Mouse (Mus musculus): ENCODE data around the gene Gm20388. TPM values are rescaled to one million over a fixed set of nuclear protein-coding genes. Genes with fewer than 3 reads are reported as not detected.

Gm20388 gene
- polyA plus RNA-seq, 1 experiment from 2014 or later: 5.5 TPM

DNA sequence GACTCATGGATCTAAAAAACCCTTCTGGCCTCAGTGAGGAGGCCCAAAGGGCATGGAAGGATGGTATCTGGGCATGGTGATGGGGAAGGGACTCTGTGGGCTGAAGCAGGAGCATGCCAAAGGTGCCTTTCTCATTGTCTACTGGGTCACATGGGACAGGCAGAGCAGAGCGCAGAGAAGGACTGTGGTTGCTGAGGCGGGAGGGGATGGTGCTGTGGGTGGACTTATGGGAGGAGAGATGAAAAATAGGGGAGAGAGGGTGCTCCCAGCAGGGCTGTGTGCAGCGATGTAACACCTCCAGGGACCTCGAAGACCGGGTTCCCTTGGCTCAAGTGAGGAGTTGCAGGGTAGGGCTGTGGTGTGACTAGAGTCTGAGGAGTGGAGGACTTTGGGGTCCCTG is 281.5 kb downstream of the Gm20388 start:
- Histone ChIP-seq H3K27me3 (ENCODE audit: poor library complexity, severe bottlenecking) (peaks cover 5% of the 10 kb centered on the region; the same call in 1 of the 2 replicates), H3K36me3 (replicated peaks) (no peaks in the 10 kb centered on the region), H3K9me3 (peaks cover 6% of the 10 kb centered on the region; the same call in 1 of the 2 replicates), H3K4me1 (peaks cover 31% of the 10 kb centered on the region), H3K27ac (no peak overlapping the region), H3K4me3 (no peak overlapping the region)
- 95% methylated on average over 5 of the region's 5 CpGs for WGBS
- no peak for DNase-seq (ENCODE audit: extremely low spot score, low spot score)

DNA sequence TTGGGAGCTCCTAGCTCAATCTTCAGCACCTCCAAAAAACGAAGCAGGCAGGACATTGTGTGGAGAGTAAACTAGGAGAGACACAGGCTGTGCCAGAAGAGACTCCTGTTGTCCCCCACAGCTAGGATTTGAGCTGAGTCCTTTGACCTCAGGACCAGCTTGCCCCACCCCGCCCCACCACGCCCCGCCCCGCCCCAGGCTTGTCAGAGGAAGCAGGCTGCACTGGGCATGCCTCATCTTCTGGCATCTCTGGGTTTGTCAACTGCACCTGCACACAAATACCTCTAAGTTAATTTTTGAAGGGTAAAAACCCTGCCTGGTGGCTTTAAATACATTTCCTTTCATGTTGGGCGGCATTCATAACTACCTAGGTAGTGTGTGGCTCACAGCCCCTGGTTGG is 290.7 kb downstream of the Gm20388 start:
- 88% methylated on average over 6 of the region's 6 CpGs for WGBS
- no peak for DNase-seq (ENCODE audit: extremely low spot score, low spot score)
- no peaks in the 10 kb centered on the region for H3K36me3 ChIP-seq (replicated peaks)
- H3K27ac ChIP-seq: no peak overlapping the region
- peaks cover 10% of the 10 kb centered on the region; the same call in 1 of the 2 replicates for H3K27me3 ChIP-seq (ENCODE audit: poor library complexity, severe bottlenecking)
- H3K4me3 ChIP-seq: no peak overlapping the region
- H3K9me3 ChIP-seq: peaks cover 10% of the 10 kb centered on the region; the same call in 1 of the 2 replicates
- H3K4me1 ChIP-seq: peaks cover 5% of the 10 kb centered on the region

DNA sequence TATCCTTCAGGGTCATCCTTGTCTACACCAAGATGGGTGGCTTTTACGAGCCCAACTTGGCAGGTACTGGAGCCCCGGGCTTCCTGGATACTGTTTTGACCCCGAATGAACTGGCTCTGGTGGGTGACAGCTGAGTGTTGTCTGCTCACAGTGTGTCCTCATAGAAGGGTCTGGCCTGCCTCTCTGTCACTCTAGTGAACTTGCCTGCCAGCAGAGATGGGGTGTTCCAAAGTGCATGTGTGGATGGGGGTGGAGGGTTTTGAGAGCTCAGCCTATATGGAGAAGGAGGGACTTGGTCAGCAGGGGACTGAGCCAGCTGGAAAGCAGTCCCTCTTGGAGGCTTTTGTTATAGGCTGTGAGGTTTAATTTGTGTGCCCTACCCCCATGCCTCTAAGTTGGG is 291.9 kb downstream of the Gm20388 start:
- peaks cover 10% of the 10 kb centered on the region; the same call in 1 of the 2 replicates for H3K27me3 ChIP-seq (ENCODE audit: poor library complexity, severe bottlenecking)
- H3K4me3 ChIP-seq: no peak overlapping the region
- DNase-seq (ENCODE audit: extremely low spot score, low spot score): no peak
- H3K27ac ChIP-seq: no peak overlapping the region
- H3K9me3 ChIP-seq: peaks cover 10% of the 10 kb centered on the region; the same call in 1 of the 2 replicates
- H3K4me1 ChIP-seq: peaks cover 5% of the 10 kb centered on the region
- 75% methylated on average over 3 of the region's 3 CpGs for WGBS
- no peaks in the 10 kb centered on the region for H3K36me3 ChIP-seq (replicated peaks)

DNA sequence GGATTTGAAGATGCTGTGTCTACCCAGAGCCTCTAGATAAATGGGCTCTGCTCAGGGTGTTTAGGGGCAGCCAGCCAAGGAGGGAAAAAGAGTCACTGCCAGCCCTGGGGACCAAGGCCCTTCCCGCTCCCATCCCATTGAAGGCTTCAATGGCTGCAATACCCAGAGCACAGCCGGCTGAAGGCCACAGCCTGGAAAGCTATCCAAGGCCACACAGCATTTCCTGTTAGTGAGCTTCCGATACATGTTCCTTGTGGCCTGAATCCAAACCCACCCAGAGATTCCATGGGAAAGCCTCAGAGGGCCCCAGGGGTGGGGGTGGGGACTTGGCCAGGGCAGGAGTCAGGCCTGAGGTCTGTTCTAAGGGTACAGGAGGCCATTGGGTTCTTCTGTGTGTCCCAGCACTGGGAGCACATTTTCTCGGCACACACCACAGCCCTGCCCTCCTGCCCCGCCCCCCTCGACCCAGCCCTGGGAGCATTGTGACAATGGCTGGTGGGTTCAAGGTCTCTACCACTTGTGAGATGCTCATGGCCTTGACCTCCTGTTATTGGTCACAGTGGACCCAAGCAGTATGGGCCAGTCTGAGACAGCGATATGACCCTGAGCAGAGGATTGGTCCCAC is 294.2 kb downstream of the Gm20388 start:
- Histone ChIP-seq H3K4me3 (no peak overlapping the region), H3K27me3 (ENCODE audit: poor library complexity, severe bottlenecking) (peaks cover 10% of the 10 kb centered on the region; the same call in 1 of the 2 replicates), H3K9me3 (peaks cover 6% of the 10 kb centered on the region; the same call in 1 of the 2 replicates), H3K36me3 (replicated peaks) (no peaks in the 10 kb centered on the region), H3K27ac (no peak overlapping the region), H3K4me1 (peaks cover 16% of the 10 kb centered on the region)
- DNase-seq (ENCODE audit: extremely low spot score, low spot score): no peak
- WGBS: 81% methylated on average over 7 of the region's 7 CpGs

DNA sequence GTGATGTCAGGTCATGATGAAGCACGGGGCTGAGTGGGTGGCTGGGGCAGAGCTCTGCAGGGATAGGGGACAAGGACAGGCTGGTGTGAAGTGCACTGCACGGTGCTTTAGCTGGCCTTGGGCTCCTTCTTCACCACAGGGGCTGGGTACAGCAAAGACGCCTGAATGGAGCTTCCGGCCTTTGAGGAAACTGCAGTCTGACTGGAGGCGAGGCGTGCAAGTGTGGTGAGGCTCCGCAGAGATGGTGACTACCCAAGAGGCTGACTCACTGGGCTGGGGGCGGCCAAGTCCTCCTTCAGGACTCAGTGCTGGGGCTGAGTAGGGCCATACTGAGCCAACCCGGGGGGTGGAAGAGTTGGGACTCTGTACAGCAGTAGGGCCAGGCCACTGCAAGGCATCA is 295.3 kb downstream of the Gm20388 start:
- DNase-seq (ENCODE audit: extremely low spot score, low spot score): no peak
- H3K4me1 ChIP-seq: peaks cover 27% of the 10 kb centered on the region
- no peak overlapping the region for H3K27ac ChIP-seq
- no peaks in the 10 kb centered on the region for H3K36me3 ChIP-seq (replicated peaks)
- no peak overlapping the region for H3K4me3 ChIP-seq
- no peaks in the 10 kb centered on the region for H3K9me3 ChIP-seq
- 84% methylated on average over 9 of the region's 9 CpGs for WGBS
- H3K27me3 ChIP-seq (ENCODE audit: poor library complexity, severe bottlenecking): peaks cover 17% of the 10 kb centered on the region

DNA sequence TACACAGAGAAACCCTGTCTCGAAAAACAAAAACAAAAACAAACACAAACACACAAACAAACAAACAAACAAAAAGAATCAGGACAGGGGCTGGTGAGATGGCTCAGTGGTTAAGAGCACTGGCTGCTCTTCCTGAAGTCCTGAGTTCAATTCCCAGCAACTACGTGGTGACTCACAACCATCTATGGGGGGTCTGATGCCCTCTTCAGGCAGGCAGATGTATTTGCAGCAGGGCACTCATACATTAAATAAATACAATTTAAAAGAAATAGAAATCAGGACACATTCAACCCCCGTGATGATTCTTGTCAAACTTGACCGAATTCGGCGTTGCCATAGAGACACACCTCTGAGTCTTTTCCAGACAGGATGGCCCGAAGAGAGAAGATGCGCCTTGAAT is 296.7 kb downstream of the Gm20388 start:
- H3K27me3 ChIP-seq (ENCODE audit: poor library complexity, severe bottlenecking): peaks cover 24% of the 10 kb centered on the region
- 91% methylated on average over 8 of the region's 8 CpGs for WGBS
- DNase-seq (ENCODE audit: extremely low spot score, low spot score): no peak
- no peaks in the 10 kb centered on the region for H3K36me3 ChIP-seq (replicated peaks)
- no peaks in the 10 kb centered on the region for H3K9me3 ChIP-seq
- no peak overlapping the region for H3K4me3 ChIP-seq
- H3K27ac ChIP-seq: no peak overlapping the region
- H3K4me1 ChIP-seq: peaks cover 35% of the 10 kb centered on the region

DNA sequence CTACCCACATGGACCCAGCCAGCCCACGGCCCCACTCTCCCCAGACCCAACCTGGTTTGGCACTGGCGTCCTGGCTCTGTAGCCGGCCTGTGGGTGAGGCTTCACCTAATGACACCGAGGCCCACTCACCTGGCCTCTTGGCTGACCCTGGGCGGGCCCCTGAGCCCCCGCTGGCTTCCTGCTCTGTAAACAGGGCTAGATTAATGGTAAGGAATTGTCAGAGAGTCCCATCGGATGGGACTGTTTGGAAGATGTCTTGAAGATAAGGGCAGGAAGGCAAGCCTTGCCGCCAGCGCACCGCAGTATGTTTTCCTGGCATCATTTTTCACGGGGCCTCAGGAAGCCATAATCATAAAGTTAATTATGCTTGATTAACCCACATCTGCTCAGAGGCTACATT is 297.5 kb downstream of the Gm20388 start:
- Histone ChIP-seq H3K27ac (no peak overlapping the region), H3K27me3 (ENCODE audit: poor library complexity, severe bottlenecking) (peaks cover 24% of the 10 kb centered on the region), H3K4me3 (no peak overlapping the region), H3K9me3 (no peaks in the 10 kb centered on the region), H3K36me3 (replicated peaks) (no peaks in the 10 kb centered on the region), H3K4me1 (peaks cover 37% of the 10 kb centered on the region)
- DNase-seq (ENCODE audit: extremely low spot score, low spot score): no peak
- 79% methylated on average over 11 of the region's 11 CpGs for WGBS

DNA sequence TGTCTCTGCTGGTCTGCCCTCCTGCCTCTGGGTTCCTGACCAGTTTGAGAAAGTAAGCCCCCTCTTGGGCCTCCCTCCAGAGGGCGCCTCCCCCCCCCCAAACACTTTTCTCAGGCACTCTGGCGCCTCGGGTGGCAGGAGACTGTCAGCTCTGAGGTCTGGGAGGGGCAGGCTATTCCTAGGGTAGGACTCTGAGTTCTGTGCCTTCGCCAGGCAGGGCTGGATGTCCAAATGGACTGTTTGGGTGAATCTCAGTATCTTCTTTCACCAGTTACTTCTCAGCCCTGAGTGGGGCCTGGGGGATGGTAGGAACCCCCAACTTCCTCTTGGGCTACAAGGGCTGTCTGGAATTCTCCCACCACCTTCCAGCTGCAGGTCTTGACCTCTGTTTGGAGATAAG is 300.7 kb downstream of the Gm20388 start:
- no peaks in the 10 kb centered on the region for H3K9me3 ChIP-seq

DNA sequence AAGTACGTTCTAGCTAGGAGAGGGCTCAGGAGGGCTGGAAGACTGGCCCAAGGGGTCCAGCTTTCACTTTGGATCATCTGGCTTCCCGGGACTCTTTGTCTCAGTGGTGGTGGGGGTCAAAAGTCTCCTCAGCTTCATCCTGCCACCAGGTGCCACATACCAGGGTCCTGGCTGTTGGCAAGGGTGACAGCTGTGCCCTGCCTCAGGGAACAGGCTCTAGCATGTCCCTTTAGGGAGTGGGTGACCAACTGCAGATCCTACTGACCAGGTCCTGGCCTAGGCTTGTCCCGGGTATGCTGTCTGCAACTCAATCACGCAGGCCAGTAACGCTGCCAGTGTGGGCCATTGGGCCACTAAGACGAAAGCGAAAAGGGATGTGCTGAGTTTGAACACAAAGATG is 302.0 kb downstream of the Gm20388 start:
- DNase-seq (ENCODE audit: extremely low spot score, low spot score): no peak
- whole genome bisulfite sequencing: 87% methylated on average over 7 of the region's 7 CpGs
- H3K36me3 ChIP-seq (replicated peaks): no peaks in the 10 kb centered on the region
- no peak overlapping the region for H3K4me3 ChIP-seq
- peaks cover 66% of the 10 kb centered on the region for H3K4me1 ChIP-seq
- H3K27me3 ChIP-seq (ENCODE audit: poor library complexity, severe bottlenecking): peaks cover 19% of the 10 kb centered on the region
- H3K9me3 ChIP-seq: no peaks in the 10 kb centered on the region
- H3K27ac ChIP-seq: no peak overlapping the region

More for the DNA sequence above, 300.7 kb downstream of the Gm20388 start:
- DNase-seq (ENCODE audit: extremely low spot score, low spot score): no peak
- Histone ChIP-seq H3K4me3 (no peak overlapping the region), H3K36me3 (replicated peaks) (no peaks in the 10 kb centered on the region), H3K4me1 (peaks cover 54% of the 10 kb centered on the region), H3K27ac (peak overlapping the region; percentile 52), H3K27me3 (ENCODE audit: poor library complexity, severe bottlenecking) (peaks cover 19% of the 10 kb centered on the region)
- WGBS: 13% methylated on average over 4 of the region's 4 CpGs

DNA sequence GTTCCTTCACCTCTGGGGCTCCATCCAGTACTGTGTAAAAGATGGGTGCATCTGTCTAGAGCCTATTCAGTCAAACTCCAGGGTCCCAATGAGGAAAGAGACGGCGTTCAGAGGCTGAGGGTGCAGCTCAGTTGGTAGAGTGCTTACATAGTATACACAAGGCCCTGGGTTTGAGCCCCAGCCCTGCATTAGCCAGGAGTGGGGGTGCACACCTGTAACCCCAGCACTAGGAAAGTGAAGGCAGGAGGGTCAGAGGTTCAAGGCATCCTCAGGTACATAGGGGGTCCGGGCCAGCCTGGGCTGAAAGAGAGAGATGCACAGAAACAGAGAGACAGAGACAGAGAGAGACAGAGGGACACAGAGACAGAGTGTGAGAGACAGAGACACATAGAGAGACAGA is 302.6 kb downstream of the Gm20388 start:
- no peaks in the 10 kb centered on the region for H3K36me3 ChIP-seq (replicated peaks)
- peaks cover 19% of the 10 kb centered on the region for H3K27me3 ChIP-seq (ENCODE audit: poor library complexity, severe bottlenecking)
- WGBS: 96% methylated on average over 3 of the region's 3 CpGs
- DNase-seq (ENCODE audit: extremely low spot score, low spot score): no peak
- H3K4me1 ChIP-seq: peaks cover 64% of the 10 kb centered on the region
- H3K27ac ChIP-seq: no peak overlapping the region
- H3K9me3 ChIP-seq: no peaks in the 10 kb centered on the region
- no peak overlapping the region for H3K4me3 ChIP-seq

DNA sequence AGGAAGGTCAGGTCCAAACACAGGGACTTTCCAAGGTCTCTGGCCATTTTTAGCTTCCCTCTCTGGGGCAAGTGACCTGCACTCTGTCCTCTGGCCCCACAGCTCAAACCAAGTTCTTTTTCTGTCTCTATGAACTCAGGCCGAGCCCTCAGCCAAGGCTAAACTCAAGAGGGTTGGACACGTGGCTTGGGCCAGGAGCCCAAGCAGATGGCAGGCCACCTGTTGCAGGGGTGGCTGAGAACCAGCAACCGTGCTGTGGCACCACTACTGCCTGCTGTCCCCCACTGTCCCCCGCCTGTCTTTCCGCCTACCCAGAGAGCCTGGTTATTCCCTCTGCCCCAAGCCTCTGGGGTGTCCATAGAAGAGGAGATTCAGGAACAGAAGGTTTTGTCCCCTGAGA is 303.3 kb downstream of the Gm20388 start:
- no peaks in the 10 kb centered on the region for H3K9me3 ChIP-seq
- H3K4me3 ChIP-seq: no peak overlapping the region
- H3K4me1 ChIP-seq: peaks cover 62% of the 10 kb centered on the region
- H3K27me3 ChIP-seq (ENCODE audit: poor library complexity, severe bottlenecking): peaks cover 19% of the 10 kb centered on the region
- no peak for DNase-seq (ENCODE audit: extremely low spot score, low spot score)
- WGBS: 85% methylated on average over 5 of the region's 5 CpGs
- no peaks in the 10 kb centered on the region for H3K36me3 ChIP-seq (replicated peaks)
- H3K27ac ChIP-seq: no peak overlapping the region; the same call in 1 of the 2 replicates

DNA sequence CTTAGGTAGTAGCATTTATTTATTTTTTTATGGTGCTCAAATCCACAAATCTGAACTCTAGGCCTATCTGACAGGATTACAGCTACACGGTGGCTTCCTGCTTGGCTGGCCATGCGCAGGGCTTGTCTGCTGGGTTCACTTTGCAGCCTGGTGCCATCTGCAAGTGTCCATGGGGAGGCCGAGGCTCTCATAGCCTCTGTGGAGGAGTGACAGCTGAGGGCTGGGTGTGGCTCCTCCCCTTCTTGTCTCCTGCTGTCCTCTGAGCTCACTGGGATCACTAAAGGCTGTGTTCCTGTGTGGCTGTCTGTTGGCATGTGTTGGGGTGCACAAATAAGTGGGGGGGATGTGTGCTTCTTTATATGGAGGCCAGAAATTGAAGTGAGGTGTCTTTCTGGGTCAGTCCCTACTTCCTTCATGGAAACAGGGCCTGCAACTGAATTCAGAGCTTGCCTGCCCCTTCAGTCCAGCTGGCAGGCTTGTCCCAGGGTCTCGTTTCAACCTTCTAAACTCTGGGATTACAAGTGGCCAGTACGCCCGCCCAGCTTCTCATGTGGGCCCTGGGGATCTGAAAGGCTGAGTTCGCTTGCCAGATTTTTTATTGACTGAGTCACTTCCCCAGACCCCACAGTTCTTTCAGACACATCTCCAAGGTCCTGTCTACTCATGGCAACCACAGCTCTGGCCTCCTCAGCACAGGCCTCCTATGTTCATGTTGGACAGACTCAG is 304.9 kb downstream of the Gm20388 start:
- Histone ChIP-seq H3K9me3 (no peaks in the 10 kb centered on the region), H3K27me3 (ENCODE audit: poor library complexity, severe bottlenecking) (peaks cover 15% of the 10 kb centered on the region), H3K27ac (peak overlapping the region; percentile 48; the same call in 1 of the 2 replicates), H3K36me3 (replicated peaks) (no peaks in the 10 kb centered on the region), H3K4me1 (peaks cover 57% of the 10 kb centered on the region), H3K4me3 (no peak overlapping the region)
- no peak for DNase-seq (ENCODE audit: extremely low spot score, low spot score)
- 63% methylated on average over 7 of the region's 7 CpGs for WGBS
